Mouse (Mus musculus): ENCODE measurements around the gene Fam107a.

- TF ChIP-seq CTCF (IDR thresholded peaks at IDR 0.05; ENCODE audit: borderline replicate concordance, control insufficient read depth, extremely low read depth, insufficient read depth, low read length, poor library complexity) (no peak), POLR2A (IDR thresholded peaks at IDR 0.05; ENCODE audit: control insufficient read depth, extremely low read depth, insufficient read depth, low read length, poor library complexity) (no peak)
Observed at GRCm38 (mm10) chr14:8334511-8334910, 16.7 kb upstream of the Fam107a start.
